In the genomic region with DNA sequence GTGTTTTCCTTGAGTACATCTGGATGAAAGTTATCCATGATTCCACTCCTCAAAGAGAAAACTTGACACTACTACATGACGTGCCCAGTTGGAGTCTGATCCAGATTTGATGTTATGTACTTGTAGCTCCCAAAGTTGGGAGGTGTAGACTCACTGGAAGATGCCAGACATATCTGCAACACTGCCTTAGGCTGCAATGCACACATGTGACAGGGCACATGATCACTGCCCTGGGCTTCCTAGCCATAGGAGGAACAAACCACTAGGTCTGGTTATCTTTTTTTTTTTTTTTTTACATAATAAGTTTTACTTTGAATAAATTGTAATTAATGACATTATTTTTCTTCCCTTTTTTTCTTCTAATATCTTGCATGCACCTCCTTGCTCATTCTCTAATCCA, we compare ENCODE assay signal across 18 mouse cellular contexts.
"Had no signal": no experiment of that assay in that cellular context is flagged by ENCODE, and none has a peak within 500 bp of the region (broad histone marks: within the 10 kb centered on the region; RNA-seq: fewer than 3 reads in every experiment).

No protein-coding gene starts in this region.

- H3K9ac ChIP-seq: lung, embryonic 14.5 days; midbrain, embryonic 12.5 days; neural tube, embryonic 13.5 days; neural tube, embryonic 15.5 days had no signal

- H3K36me3 ChIP-seq: midbrain, embryonic 10.5 days; midbrain, embryonic 12.5 days; neural tube, embryonic 13.5 days; neural tube, embryonic 15.5 days had no signal

- H3K27ac ChIP-seq: midbrain, embryonic 10.5 days; midbrain, embryonic 12.5 days; neural tube, embryonic 13.5 days; neural tube, embryonic 15.5 days had no signal

- DNase-seq: lung, embryonic 14.5 days; lung, postnatal 10 days; lung, postnatal 4 days; midbrain, embryonic 14.5 days; retina, postnatal 1 day; right cerebral cortex, adult 18-20 months; right cerebral cortex, postnatal 25 days; right cerebral cortex, postnatal 4 days; spleen, adult 18-20 months; thymus, adult 18-20 months; thymus, postnatal 14 days; thymus, postnatal 36 days had no signal

- ATAC-seq: midbrain, embryonic 16.5 days had no signal

- H3K4me2 ChIP-seq: lung, embryonic 14.5 days; midbrain, embryonic 12.5 days; neural tube, embryonic 13.5 days; neural tube, embryonic 15.5 days had no signal

- H3K27me3 ChIP-seq: midbrain, embryonic 12.5 days; neural tube, embryonic 15.5 days had no signal

- H3K9me3 ChIP-seq: midbrain, embryonic 10.5 days; midbrain, embryonic 12.5 days; neural tube, embryonic 13.5 days; neural tube, embryonic 15.5 days had no signal

- H3K4me3 ChIP-seq: midbrain, embryonic 10.5 days; midbrain, embryonic 12.5 days; myocyte; neural tube, embryonic 13.5 days; neural tube, embryonic 15.5 days had no signal
